Mouse (Mus musculus): ENCODE data around the gene Six2. TPM values are rescaled to one million over a fixed set of nuclear protein-coding genes. Genes with fewer than 3 reads are reported as not detected.

Six2 gene
- not detected for total RNA-seq (2021)
- long read RNA-seq, experiment 1: 0 reads
- long read RNA-seq, experiment 2: 0 reads

GRCm38 (mm10) chr17:85688236-85688910 is at the start of gene Six2:
Six2 (minus strand) TSS chr17:85688274.
- no peak for DNase-seq (ENCODE audit: low spot score in 2 of 2)

- DNase-seq (ENCODE audit: low spot score in 2 of 2): no peak
These were observed 49.2 kb upstream of the Six2 start for GRCm38 (mm10) chr17:85737090-85737780.

- DNase-seq (ENCODE audit: low spot score in 2 of 2): no peak
These were observed 43.3 kb upstream of the Six2 start for GRCm38 (mm10) chr17:85731329-85731728.

GRCm38 (mm10) chr17:85730231-85731015 is 42.3 kb upstream of the Six2 start:
- DNase-seq (ENCODE audit: low spot score in 2 of 2): no peak

- no peak for DNase-seq (ENCODE audit: low spot score in 2 of 2)
These were observed 40.1 kb upstream of the Six2 start for GRCm38 (mm10) chr17:85728071-85728718.

GRCm38 (mm10) chr17:85725988-85726387 is 37.9 kb upstream of the Six2 start:
- no peak for DNase-seq (ENCODE audit: low spot score in 2 of 2)

GRCm38 (mm10) chr17:85723166-85723565 is 35.1 kb upstream of the Six2 start:
- DNase-seq (ENCODE audit: low spot score in 2 of 2): no peak

GRCm38 (mm10) chr17:85717266-85717665 is 29.2 kb upstream of the Six2 start:
- no peak for DNase-seq (ENCODE audit: low spot score in 2 of 2)

- no peak for DNase-seq (ENCODE audit: low spot score in 2 of 2)
These were observed 27.7 kb upstream of the Six2 start for GRCm38 (mm10) chr17:85715784-85716183.

- no peak for DNase-seq (ENCODE audit: low spot score in 2 of 2)
These were observed 26.3 kb upstream of the Six2 start for GRCm38 (mm10) chr17:85714370-85714769.

- DNase-seq (ENCODE audit: low spot score in 2 of 2): no peak
These were observed 24.8 kb upstream of the Six2 start for GRCm38 (mm10) chr17:85712874-85713273.

- DNase-seq (ENCODE audit: low spot score in 2 of 2): no peak
These were observed 16.5 kb upstream of the Six2 start for GRCm38 (mm10) chr17:85704369-85705260.

GRCm38 (mm10) chr17:85700028-85700427 is 12.0 kb upstream of the Six2 start:
- DNase-seq (ENCODE audit: low spot score in 2 of 2): no peak

- DNase-seq (ENCODE audit: low spot score in 2 of 2): no peak
These were observed 10.6 kb upstream of the Six2 start for GRCm38 (mm10) chr17:85698643-85699042.

- DNase-seq (ENCODE audit: low spot score in 2 of 2): no peak
These were observed 9.9 kb upstream of the Six2 start for GRCm38 (mm10) chr17:85697976-85698375.

GRCm38 (mm10) chr17:85694499-85694898 is 6.4 kb upstream of the Six2 start:
- DNase-seq (ENCODE audit: low spot score in 2 of 2): no peak

- DNase-seq (ENCODE audit: low spot score in 2 of 2): no peak
These were observed 5.0 kb upstream of the Six2 start for GRCm38 (mm10) chr17:85693101-85693500.

- DNase-seq (ENCODE audit: low spot score in 2 of 2): no peak
These were observed 4.5 kb upstream of the Six2 start for GRCm38 (mm10) chr17:85692594-85692993.

GRCm38 (mm10) chr17:85691701-85692536 is 3.8 kb upstream of the Six2 start:
- no peak for DNase-seq (ENCODE audit: low spot score in 2 of 2)

Data from adrenal gland, adult 18-20 months (tissue).